Mouse (Mus musculus): ENCODE data around the gene Hoxa1. TPM values are rescaled to one million over a fixed set of nuclear protein-coding genes. Genes with fewer than 3 reads are reported as not detected.

Gene Hoxa1
- total and polyA plus RNA-seq, 3 experiments: 1.9 to 3.7 (median 3.2) TPM

GRCm38 (mm10) chr6:52182793-52183192 lies 24.7 kb upstream of the Hoxa1 start:
- Histone ChIP-seq H3K9me3 (replicated peaks; ENCODE audit: low read length) (no peaks in the 10 kb centered on the region), H3K9ac (ENCODE audit: insufficient read depth, low read depth) (no peak overlapping the region), H3K4me2 (ENCODE audit: insufficient read depth, low read depth, poor library complexity, severe bottlenecking) (no peak overlapping the region), H3K4me1 (ENCODE audit: control insufficient read depth in 1 of 2, insufficient read depth in 2 of 2) (no peaks in the 10 kb centered on the region), H3K4me3 (replicated peaks in 1 of 3; ENCODE audit: low read depth in 2 of 3, low read length in 2 of 3, poor library complexity in 1 of 3) (no peak overlapping the region), H3K27me3 (replicated peaks) (no peaks in the 10 kb centered on the region), H3K36me3 (replicated peaks in 1 of 2; ENCODE audit: control insufficient read depth in 1 of 2, insufficient read depth in 1 of 2, low read length in 1 of 2) (no peaks in the 10 kb centered on the region), H3K79me2 (replicated peaks; ENCODE audit: control insufficient read depth, extremely low read depth, insufficient read depth, poor library complexity, severe bottlenecking) (no peaks in the 10 kb centered on the region), H3K27ac (ENCODE audit: insufficient read depth, low read depth) (no peak overlapping the region)
- in situ Hi-C loops (cut with MboI; ENCODE audit: low pct_ligation_motif_present, low pct_unique_long_range_greater_than_20kb, low sequenced_read_pairs): no loop called here
- TF ChIP-seq POLR2A (IDR thresholded peaks at IDR 0.05; ENCODE audit: low read depth, low read length) (no peak), MXI1 (IDR thresholded peaks at IDR 0.05; ENCODE audit: low read depth, low read length) (no peak), KAT2A (IDR thresholded peaks at IDR 0.05; ENCODE audit: insufficient replicate concordance, low read length) (no peak), MAZ (IDR thresholded peaks at IDR 0.05; ENCODE audit: low read depth, low read length) (no peak)
- dilution Hi-C loops (cut with MboI; ENCODE audit: extremely low pct_ligation_motif_present, extremely low pct_unique_long_range_greater_than_20kb, low sequenced_read_pairs): no loop called here
- no peak for DNase-seq (ENCODE audit: extremely low read depth)

GRCm38 (mm10) chr6:52182030-52182429 lies 23.9 kb upstream of the Hoxa1 start:
- in situ Hi-C loops (cut with MboI; ENCODE audit: low pct_ligation_motif_present, low pct_unique_long_range_greater_than_20kb, low sequenced_read_pairs): no loop called here
- dilution Hi-C loops (cut with MboI; ENCODE audit: extremely low pct_ligation_motif_present, extremely low pct_unique_long_range_greater_than_20kb, low sequenced_read_pairs): no loop called here
- Histone ChIP-seq H3K4me2 (ENCODE audit: insufficient read depth, low read depth, poor library complexity, severe bottlenecking) (no peak overlapping the region), H3K36me3 (replicated peaks in 1 of 2; ENCODE audit: control insufficient read depth in 1 of 2, insufficient read depth in 1 of 2, low read length in 1 of 2) (no peaks in the 10 kb centered on the region), H3K9ac (ENCODE audit: insufficient read depth, low read depth) (no peak overlapping the region), H3K27me3 (replicated peaks) (no peaks in the 10 kb centered on the region), H3K27ac (ENCODE audit: insufficient read depth, low read depth) (no peak overlapping the region), H3K9me3 (replicated peaks; ENCODE audit: low read length) (no peaks in the 10 kb centered on the region), H3K4me1 (ENCODE audit: control insufficient read depth in 1 of 2, insufficient read depth in 2 of 2) (no peaks in the 10 kb centered on the region), H3K79me2 (replicated peaks; ENCODE audit: control insufficient read depth, extremely low read depth, insufficient read depth, poor library complexity, severe bottlenecking) (no peaks in the 10 kb centered on the region), H3K4me3 (replicated peaks in 1 of 3; ENCODE audit: low read depth in 2 of 3, low read length in 2 of 3, poor library complexity in 1 of 3) (no peak overlapping the region)
- DNase-seq (ENCODE audit: extremely low read depth): no peak
- TF ChIP-seq ZNF384 (IDR thresholded peaks at IDR 0.05; ENCODE audit: low read depth, low read length): no peak
- TF ChIP-seq ZMIZ1 (IDR thresholded peaks at IDR 0.05; ENCODE audit: low read depth, low read length): no peak
- no peak for TF ChIP-seq SIN3A (IDR thresholded peaks at IDR 0.05; ENCODE audit: low read length)
- no peak for TF ChIP-seq UBTF (IDR thresholded peaks at IDR 0.05; ENCODE audit: low read depth, low read length)
- TF ChIP-seq MAX (IDR thresholded peaks at IDR 0.05; ENCODE audit: low read length): no peak
- TF ChIP-seq NELFE (IDR thresholded peaks at IDR 0.05; ENCODE audit: low read depth, low read length): no peak
- TF ChIP-seq MXI1 (IDR thresholded peaks at IDR 0.05; ENCODE audit: low read depth, low read length): no peak
- TF ChIP-seq MAZ (IDR thresholded peaks at IDR 0.05; ENCODE audit: low read depth, low read length): no peak
- no peak for TF ChIP-seq POLR2A (IDR thresholded peaks at IDR 0.05; ENCODE audit: low read depth, low read length)
- TF ChIP-seq ZKSCAN1 (IDR thresholded peaks at IDR 0.05; ENCODE audit: borderline replicate concordance, low read depth, low read length): no peak

GRCm38 (mm10) chr6:52180726-52181125 lies 22.6 kb upstream of the Hoxa1 start:
- TF ChIP-seq NRF1 (IDR thresholded peaks at IDR 0.05; ENCODE audit: low read depth, low read length): no peak
- no peak for TF ChIP-seq KAT2A (IDR thresholded peaks at IDR 0.05; ENCODE audit: insufficient replicate concordance, low read length)
- TF ChIP-seq NELFE (IDR thresholded peaks at IDR 0.05; ENCODE audit: low read depth, low read length): no peak
- TF ChIP-seq MAFK (IDR thresholded peaks at IDR 0.05; ENCODE audit: insufficient replicate concordance, low read length): no peak
- TF ChIP-seq MAX (IDR thresholded peaks at IDR 0.05; ENCODE audit: low read length): no peak
- no peak for TF ChIP-seq RAD21 (IDR thresholded peaks at IDR 0.05; ENCODE audit: low read depth, low read length)
- TF ChIP-seq POLR2AphosphoS2 (IDR thresholded peaks at IDR 0.05; ENCODE audit: low read depth, low read length): no peak
- no peak for TF ChIP-seq PAX5 (IDR thresholded peaks at IDR 0.05; ENCODE audit: low read length)
- TF ChIP-seq EP300 (IDR thresholded peaks at IDR 0.05; ENCODE audit: low read length): no peak
- no peak for TF ChIP-seq MXI1 (IDR thresholded peaks at IDR 0.05; ENCODE audit: low read depth, low read length)
- TF ChIP-seq GABPA (IDR thresholded peaks at IDR 0.05; ENCODE audit: insufficient replicate concordance, low read depth, low read length): no peak
- TF ChIP-seq USF1 (IDR thresholded peaks at IDR 0.05; ENCODE audit: low read depth, low read length): no peak
- Histone ChIP-seq H3K9ac (ENCODE audit: insufficient read depth, low read depth) (no peak overlapping the region), H3K4me2 (ENCODE audit: insufficient read depth, low read depth, poor library complexity, severe bottlenecking) (no peak overlapping the region), H3K27ac (ENCODE audit: insufficient read depth, low read depth) (no peak overlapping the region), H3K79me2 (replicated peaks; ENCODE audit: control insufficient read depth, extremely low read depth, insufficient read depth, poor library complexity, severe bottlenecking) (no peaks in the 10 kb centered on the region), H3K4me3 (replicated peaks in 1 of 3; ENCODE audit: low read depth in 2 of 3, low read length in 2 of 3, poor library complexity in 1 of 3) (no peak overlapping the region), H3K36me3 (replicated peaks in 1 of 2; ENCODE audit: control insufficient read depth in 1 of 2, insufficient read depth in 1 of 2, low read length in 1 of 2) (no peaks in the 10 kb centered on the region), H3K9me3 (replicated peaks; ENCODE audit: low read length) (no peaks in the 10 kb centered on the region), H3K4me1 (ENCODE audit: control insufficient read depth in 1 of 2, insufficient read depth in 2 of 2) (no peaks in the 10 kb centered on the region), H3K27me3 (replicated peaks) (no peaks in the 10 kb centered on the region)
- in situ Hi-C loops (cut with MboI; ENCODE audit: low pct_ligation_motif_present, low pct_unique_long_range_greater_than_20kb, low sequenced_read_pairs) (no loop called here), dilution Hi-C loops (cut with MboI; ENCODE audit: extremely low pct_ligation_motif_present, extremely low pct_unique_long_range_greater_than_20kb, low sequenced_read_pairs) (no loop called here)
- DNase-seq (ENCODE audit: extremely low read depth): no peak
